Mouse (Mus musculus) layer of hippocampus, adult 18-20 months (tissue): ENCODE data around the gene Shld2. TPM values are rescaled to one million over a fixed set of nuclear protein-coding genes. Genes with fewer than 3 reads are reported as not detected.

Experiments
- total RNA-seq, 2 experiments: library from RNA; stranded (reverse); gene quantifications; 2 replicates each; pipeline ENCODE4 v1.2.3; 2021

Shld2 gene
- total RNA-seq, 2 experiments from 2014 or later, result 12.2 to 13.4 TPM

Other genes with a start within 250 kb of the Shld2 start
- under 1 TPM; 0.45 to 0.63 TPM for gene Anxa8, start 224.5 kb downstream of the Shld2 start, total RNA-seq
- gene A630023A22Rik, start 207.7 kb downstream of the Shld2 start, total RNA-seq, result not detected
- gene Npy4r, start 158.0 kb downstream of the Shld2 start, total RNA-seq, result not detected
- gene Gprin2, start 108.8 kb downstream of the Shld2 start, total RNA-seq, result 1 to 10 TPM; 2.9 to 3.3 TPM
- gene Syt15, start 90.9 kb downstream of the Shld2 start, total RNA-seq, result under 1 TPM; 0.30 to 0.32 TPM
- 100 to 1,000 TPM; 279 to 296 TPM for gene Glud1, start 234 bp upstream of the Shld2 start, total RNA-seq
- not detected for gene Fam25c, start 44.9 kb upstream of the Shld2 start, total RNA-seq
- gene Sncg, start 64.3 kb upstream of the Shld2 start, total RNA-seq, result 1 to 10 TPM; 6.8 to 7.1 TPM
- gene Mmrn2, start 65.0 kb upstream of the Shld2 start, total RNA-seq, result 1 to 10 TPM; 3.1 to 3.3 TPM
- gene Bmpr1a, start 192.8 kb upstream of the Shld2 start, total RNA-seq, result 10 to 100 TPM; 35.9 to 38.5 TPM
- not detected for gene 9230112D13Rik, start 212.3 kb upstream of the Shld2 start, total RNA-seq